Mouse (Mus musculus) hindbrain, postnatal 0 days (tissue): Measurements from ENCODE around the gene Spata25. TPM values are rescaled to one million over a fixed set of nuclear protein-coding genes. Genes with fewer than 3 reads are reported as not detected.
A peak's percentile ranks its signal among the peaks of the same experiment; 100 is the strongest.

ENCODE experiments used
- ATAC-seq: fragments of 200-750 bp; cut with Nextera tagmentation; 2 replicates; pipeline ENCODE4 v1.8.0; 2017; ENCODE audit warnings: mild to moderate bottlenecking, moderate TSS enrichment, moderate library complexity
- DNase-seq: peaks from one replicate; pipeline ENCODE4 v3.0.0-alpha.2; 2015; ENCODE audit warnings: low spot score
- H3K27ac ChIP-seq: fragments of 300-500 bp; sonication (generic); 2 replicates; pipeline ENCODE4 v1.5.1; 2014; ENCODE audit warnings: mild to moderate bottlenecking
- H3K27me3 ChIP-seq: fragments of 300-500 bp; sonication (generic); 2 replicates; pipeline ENCODE4 v1.6.1; 2014; ENCODE audit warnings: low read length, mixed read lengths; ENCODE audit not compliant: insufficient read depth
- H3K36me3 ChIP-seq: fragments of 300-500 bp; sonication (generic); 2 replicates; pipeline ENCODE4 v1.6.1; 2014; ENCODE audit warnings: low read length, mixed read lengths; ENCODE audit not compliant: insufficient read depth
- H3K4me1 ChIP-seq: fragments of 300-500 bp; sonication (generic); 2 replicates; pipeline ENCODE4 v1.6.1; 2014; ENCODE audit warnings: antibody characterized with exemption, low read length, mixed read lengths; ENCODE audit not compliant: insufficient read depth
- H3K4me2 ChIP-seq: fragments of 300-500 bp; sonication (generic); 2 replicates; pipeline ENCODE4 v1.6.1; 2014; ENCODE audit warnings: low read depth, mild to moderate bottlenecking, low read length, moderate library complexity, mixed read lengths
- H3K4me3 ChIP-seq: fragments of 300-500 bp; sonication (generic); 2 replicates; pipeline ENCODE4 v1.5.1; 2014; ENCODE audit warnings: low read length
- H3K9ac ChIP-seq: fragments of 300-500 bp; sonication (generic); replicated peaks from 2 replicates; pipeline ENCODE4 v1.6.1; 2014; ENCODE audit warnings: mild to moderate bottlenecking, low read length, moderate library complexity, mixed read lengths
- H3K9me3 ChIP-seq: fragments of 300-500 bp; sonication (generic); 2 replicates; pipeline ENCODE4 v1.6.1; 2016; ENCODE audit warnings: low read length, mixed read lengths
- CTCF ChIP-seq: IDR thresholded peaks from 2 replicates; pipeline ENCODE4 v1.5.1; 2016; ENCODE audit warnings: antibody characterized with exemption, control low read depth, low read depth
- WGBS: fragments of 180-500 bp; shearing (Covaris S2); extraction: QIAGEN DNeasy Blood & Tissue Kit; methylation state at CpG from one replicate; pipeline ENCODE4 v1.1.7; 2014; 5-methylcytosine and 5-hydroxymethylcytosine counted together
- polyA plus RNA-seq: library from polyadenylated mRNA; unstranded; fragments of >200 nt; fragmentation: Nextera tagmentation; extraction: Ambion mirVana; gene quantifications from 2 replicates; pipeline ENCODE4 v1.2.1, GENCODE M21; 2015
- total RNA-seq: library from RNA; depleted of rRNA; stranded (reverse); fragments of >200 nt; gene quantifications from 2 replicates; pipeline ENCODE4 v1.2.3, GENCODE M21; 2014

Spata25 gene
- total and polyA plus RNA-seq, 2 experiments from 2014 or later, result not detected

DNA sequence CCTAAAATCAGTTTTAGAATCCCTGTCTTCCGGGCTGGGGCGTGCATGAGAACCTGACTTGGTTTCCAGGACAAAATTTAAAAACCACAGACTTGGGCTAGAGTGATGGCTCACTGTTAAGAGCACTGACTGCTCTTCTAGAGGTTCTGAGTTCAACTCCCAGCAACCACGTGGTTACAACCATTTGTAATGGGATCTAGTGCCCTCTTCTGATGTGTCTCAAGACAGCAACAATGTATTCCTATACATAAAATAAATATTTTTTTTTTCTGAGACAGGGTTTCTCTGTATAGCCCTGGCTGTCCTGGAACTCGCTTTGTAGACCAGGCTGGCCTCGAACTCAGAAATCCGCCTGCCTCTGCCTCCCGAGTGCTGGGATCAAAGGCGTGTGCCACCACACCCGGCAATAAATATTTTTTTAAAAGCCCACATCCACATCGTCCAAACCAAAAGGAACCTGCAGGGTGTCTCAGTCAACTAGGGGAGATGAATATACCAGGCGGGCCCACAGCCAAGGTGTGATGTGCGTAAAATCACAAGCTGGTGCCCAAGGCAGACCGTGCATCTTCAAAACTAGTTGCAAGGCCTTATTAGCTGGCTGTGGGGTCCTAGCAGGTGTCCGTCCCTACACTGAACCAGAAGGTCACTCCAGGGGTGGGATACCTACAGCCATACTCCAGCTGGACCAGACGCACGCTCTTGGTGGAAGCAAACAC is 3.9 kb upstream of the Spata25 start:
- H3K36me3 ChIP-seq, result peaks cover 5% of the 10 kb centered on the region; the same call in 1 of the 2 replicates
- peak overlapping the region; percentile 86 for H3K4me2 ChIP-seq
- H3K4me3 ChIP-seq, result peak overlapping the region; percentile 56
- TF ChIP-seq CTCF, result no peak
- 50% methylated on average over 16 of the region's 16 CpGs for WGBS
- DNase-seq, result no peak
- H3K27me3 ChIP-seq, result no peaks in the 10 kb centered on the region
- peaks cover 14% of the 10 kb centered on the region; the same call in 1 of the 2 replicates for H3K4me1 ChIP-seq
- no peaks in the 10 kb centered on the region for H3K9me3 ChIP-seq
- ATAC-seq, result no peak
- H3K9ac ChIP-seq, result peak overlapping the region; percentile 56
- peak overlapping the region; percentile 79 for H3K27ac ChIP-seq

DNA sequence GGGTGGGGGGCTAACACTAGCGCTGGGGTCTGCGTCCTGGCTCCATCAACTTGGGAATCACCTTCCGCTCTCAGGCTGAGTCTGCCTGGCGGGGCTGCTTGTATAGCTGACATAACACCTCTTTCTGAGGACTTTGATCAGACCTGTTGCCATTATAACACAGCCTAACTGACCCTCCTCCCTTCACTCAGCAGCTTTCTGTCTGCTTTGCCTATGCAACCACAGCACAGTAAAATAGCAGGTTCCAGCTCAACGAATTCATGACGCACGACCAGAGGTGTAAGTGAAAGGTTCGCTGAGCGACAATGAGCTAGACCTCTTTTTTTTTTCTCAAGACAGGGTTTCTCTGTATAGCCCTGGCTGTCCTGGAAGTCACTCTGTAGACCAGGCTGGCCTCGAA is 2.7 kb upstream of the Spata25 start:
- H3K9me3 ChIP-seq, result no peaks in the 10 kb centered on the region
- no peak for DNase-seq
- H3K27me3 ChIP-seq, result no peaks in the 10 kb centered on the region
- no peak overlapping the region for H3K27ac ChIP-seq
- peaks cover 6% of the 10 kb centered on the region; the same call in 1 of the 2 replicates for H3K36me3 ChIP-seq
- no peak overlapping the region for H3K4me2 ChIP-seq
- no peak overlapping the region for H3K4me3 ChIP-seq
- H3K4me1 ChIP-seq, result peaks cover 14% of the 10 kb centered on the region; the same call in 1 of the 2 replicates
- H3K9ac ChIP-seq, result no peak overlapping the region
- no peak for TF ChIP-seq CTCF
- no peak for ATAC-seq
- 90% methylated on average over 10 of the region's 10 CpGs for WGBS

DNA sequence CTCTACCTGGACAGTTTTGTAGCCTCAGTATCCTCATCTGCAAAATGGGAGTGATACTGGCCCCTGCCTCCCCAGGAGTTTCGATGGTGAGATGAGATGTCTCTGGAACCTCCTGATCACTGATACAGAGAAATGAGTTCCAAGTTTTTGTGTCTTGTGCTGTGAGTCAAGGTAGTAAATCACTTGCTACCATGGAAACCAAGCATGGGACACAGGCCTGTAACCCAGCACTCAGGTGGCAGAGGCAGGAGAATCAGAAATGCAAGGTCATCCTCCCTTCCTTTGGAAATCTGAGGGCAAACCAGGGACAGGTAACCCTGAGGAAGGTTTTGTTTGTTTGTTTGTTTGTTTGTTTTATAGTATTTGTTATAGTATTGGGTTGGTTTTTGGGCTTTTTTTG is 753 bp upstream of the Spata25 start:
- no peak overlapping the region for H3K4me3 ChIP-seq
- DNase-seq (no peak), ATAC-seq (no peak)
- no peak overlapping the region for H3K9ac ChIP-seq
- no peaks in the 10 kb centered on the region for H3K9me3 ChIP-seq
- peaks cover 18% of the 10 kb centered on the region; the same call in 1 of the 2 replicates for H3K36me3 ChIP-seq
- H3K4me1 ChIP-seq, result peaks cover 4% of the 10 kb centered on the region; the same call in 1 of the 2 replicates
- H3K27ac ChIP-seq, result no peak overlapping the region
- no peaks in the 10 kb centered on the region for H3K27me3 ChIP-seq
- 94% methylated on average over 1 of the region's 1 CpGs for WGBS
- H3K4me2 ChIP-seq, result no peak overlapping the region
- TF ChIP-seq CTCF, result no peak

DNA sequence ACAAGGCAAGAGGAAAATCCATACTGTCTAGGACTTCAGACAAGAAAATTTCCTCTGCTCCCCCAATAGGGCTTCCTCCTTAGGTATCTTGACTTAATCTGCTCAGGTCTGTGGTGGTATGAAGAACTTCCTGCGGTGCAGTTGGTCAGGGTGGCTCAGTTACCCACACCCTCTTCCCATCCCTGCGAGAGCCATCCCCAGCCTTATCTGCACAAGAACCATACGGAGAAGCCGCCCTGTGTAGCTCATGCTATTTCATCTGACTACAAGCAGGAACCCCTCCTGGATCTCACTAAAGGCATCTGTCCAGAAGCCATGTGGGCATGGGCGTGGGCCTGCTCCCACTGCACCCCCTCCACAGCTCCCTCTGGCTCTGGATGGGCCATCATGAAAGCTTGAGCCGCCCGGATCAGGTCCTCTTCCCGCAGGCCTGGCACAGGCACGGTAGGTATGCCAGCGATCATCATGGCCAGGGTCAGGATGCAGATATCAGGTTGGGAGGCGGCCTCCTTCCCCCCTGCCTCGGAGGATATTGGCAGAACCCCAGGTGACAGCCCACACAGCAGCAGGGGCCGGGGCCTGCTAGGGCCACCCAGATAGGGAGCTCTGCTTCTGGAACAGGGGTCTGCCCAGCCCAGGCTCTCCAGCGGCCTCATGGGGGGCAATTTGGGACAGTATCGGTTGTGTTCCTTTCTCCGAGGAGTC is 1.0 kb downstream of the Spata25 start:
- peaks cover 18% of the 10 kb centered on the region; the same call in 1 of the 2 replicates for H3K36me3 ChIP-seq
- H3K4me2 ChIP-seq, result no peak overlapping the region
- TF ChIP-seq CTCF, result no peak
- WGBS, result 83% methylated on average over 16 of the region's 16 CpGs
- H3K4me3 ChIP-seq, result no peak overlapping the region
- no peak overlapping the region for H3K27ac ChIP-seq
- no peaks in the 10 kb centered on the region for H3K9me3 ChIP-seq
- H3K4me1 ChIP-seq, result no peaks in the 10 kb centered on the region
- no peaks in the 10 kb centered on the region for H3K27me3 ChIP-seq
- no peak overlapping the region for H3K9ac ChIP-seq
- DNase-seq, result no peak
- no peak for ATAC-seq

DNA sequence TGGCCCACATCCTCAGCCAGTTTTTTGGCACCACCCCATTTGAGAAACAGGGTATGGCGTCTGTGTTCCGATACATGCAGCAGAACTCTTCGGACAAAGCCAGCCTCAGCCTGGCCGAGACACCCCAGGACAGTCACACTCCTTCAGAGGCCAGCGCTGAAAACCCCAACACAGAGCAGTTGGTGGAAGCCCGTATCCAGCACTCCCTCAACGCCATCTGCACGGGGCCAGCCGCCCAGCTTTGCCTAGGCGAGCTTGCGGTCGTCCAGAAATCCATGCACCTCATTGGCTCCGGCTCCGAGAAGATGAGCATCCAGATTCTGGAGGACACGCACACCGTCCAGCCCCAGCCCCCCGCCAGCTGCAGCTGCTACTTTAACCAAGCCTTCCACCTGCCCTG is 2.8 kb downstream of the Spata25 start:
- no peaks in the 10 kb centered on the region for H3K27me3 ChIP-seq
- no peaks in the 10 kb centered on the region for H3K4me1 ChIP-seq
- no peak overlapping the region for H3K4me2 ChIP-seq
- TF ChIP-seq CTCF, result no peak
- H3K27ac ChIP-seq, result no peak overlapping the region
- H3K36me3 ChIP-seq, result peaks cover 18% of the 10 kb centered on the region; the same call in 1 of the 2 replicates
- no peak for ATAC-seq
- H3K9me3 ChIP-seq, result no peaks in the 10 kb centered on the region
- no peak for DNase-seq
- no peak overlapping the region for H3K9ac ChIP-seq
- WGBS, result 93% methylated on average over 17 of the region's 17 CpGs
- H3K4me3 ChIP-seq, result no peak overlapping the region

DNA sequence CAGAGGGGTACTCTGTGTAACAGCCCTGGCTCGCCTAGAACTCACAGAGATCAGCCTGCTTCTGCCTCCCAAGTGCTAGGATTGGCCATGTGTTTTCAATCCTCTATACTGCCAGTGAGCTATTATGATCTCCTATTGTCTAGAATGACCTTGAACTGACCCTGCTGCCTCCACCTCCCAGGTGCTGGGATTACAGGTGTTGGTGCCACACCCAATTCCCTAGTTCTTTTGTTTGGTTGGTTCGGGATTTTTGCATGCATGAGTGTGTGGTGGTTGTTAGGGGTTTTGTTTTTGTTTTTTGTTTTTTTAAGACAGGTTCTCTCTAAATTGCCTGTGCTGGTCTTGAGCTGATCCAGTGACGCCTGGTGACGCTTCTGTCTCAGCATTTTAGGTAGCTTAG is 4.4 kb downstream of the Spata25 start:
- 93% methylated on average over 4 of the region's 4 CpGs for WGBS
- TF ChIP-seq CTCF, result no peak

More for the DNA sequence above, 4.4 kb downstream of the Spata25 start:
- Histone ChIP-seq H3K4me2 (peak overlapping the region; percentile 62; the same call in 1 of the 2 replicates), H3K36me3 (peaks cover 18% of the 10 kb centered on the region; the same call in 1 of the 2 replicates), H3K27ac (no peak overlapping the region), H3K9ac (no peak overlapping the region), H3K9me3 (no peaks in the 10 kb centered on the region), H3K4me1 (no peaks in the 10 kb centered on the region), H3K4me3 (no peak overlapping the region), H3K27me3 (no peaks in the 10 kb centered on the region)
- DNase-seq (no peak), ATAC-seq (no peak)
